Mouse (Mus musculus) small intestine, adult 2 months (tissue): ENCODE data around the gene Focad. TPM values are rescaled to one million over a fixed set of nuclear protein-coding genes. Genes with fewer than 3 reads are reported as not detected.

Experiments used
- H3K27ac ChIP-seq: fragments of 200-500 bp; 2 replicates; pipeline ENCODE4 v1.5.1; 2012; ENCODE audit warnings: low read depth, low read length, control low read depth, inconsistent platforms; ENCODE audit not compliant: insufficient read depth
- H3K27me3 ChIP-seq: fragments of 200-500 bp; 2 replicates; pipeline ENCODE4 v1.6.1; 2012; ENCODE audit warnings: mild to moderate bottlenecking, moderate library complexity, low read length, inconsistent platforms; ENCODE audit not compliant: control insufficient read depth, insufficient read depth
- H3K36me3 ChIP-seq: fragments of 200-500 bp; 2 replicates; pipeline ENCODE4 v1.6.1; 2012; ENCODE audit warnings: mild to moderate bottlenecking, low read length, control low read depth, inconsistent platforms; ENCODE audit not compliant: control insufficient read depth, insufficient read depth
- H3K4me1 ChIP-seq: fragments of 200-500 bp; 2 replicates; pipeline ENCODE4 v1.6.1; 2012; ENCODE audit warnings: low read length, inconsistent platforms, mixed read lengths; ENCODE audit not compliant: control insufficient read depth, insufficient read depth, insufficient read length
- H3K4me3 ChIP-seq: fragments of 200-500 bp; 2 replicates; pipeline ENCODE4 v1.5.1; 2012; ENCODE audit warnings: low read depth, mild to moderate bottlenecking, control low read depth, inconsistent platforms, low read length, moderate library complexity
- CTCF ChIP-seq: fragments of 200-500 bp; IDR thresholded peaks from 2 replicates; pipeline ENCODE4 v1.5.1; 2012; ENCODE audit warnings: low read depth, mild to moderate bottlenecking, control low read depth, inconsistent platforms, low read length, moderate library complexity, mixed read lengths; ENCODE audit not compliant: insufficient replicate concordance, insufficient read length; ENCODE audit errors: extremely low read depth
- POLR2A ChIP-seq: fragments of 200-500 bp; IDR thresholded peaks from 2 replicates; pipeline ENCODE4 v1.6.1; 2012; ENCODE audit warnings: low read depth, mild to moderate bottlenecking, control low read depth, inconsistent platforms, low read length, moderate library complexity
- WGBS: fragments of 180-500 bp; shearing (Covaris S2); methylation state at CpG from one replicate; pipeline ENCODE4 v1.1.7; 2018; 5-methylcytosine and 5-hydroxymethylcytosine counted together
- polyA plus RNA-seq: library from polyadenylated mRNA; depleted of rRNA; stranded (reverse); fragments of >200 nt; gene quantifications from 2 replicates; pipeline ENCODE4 v1.2.3, GENCODE M21; 2012; rRNA removed

Focad gene
- 2.2 TPM in 2 replicates for polyA plus RNA-seq

DNA sequence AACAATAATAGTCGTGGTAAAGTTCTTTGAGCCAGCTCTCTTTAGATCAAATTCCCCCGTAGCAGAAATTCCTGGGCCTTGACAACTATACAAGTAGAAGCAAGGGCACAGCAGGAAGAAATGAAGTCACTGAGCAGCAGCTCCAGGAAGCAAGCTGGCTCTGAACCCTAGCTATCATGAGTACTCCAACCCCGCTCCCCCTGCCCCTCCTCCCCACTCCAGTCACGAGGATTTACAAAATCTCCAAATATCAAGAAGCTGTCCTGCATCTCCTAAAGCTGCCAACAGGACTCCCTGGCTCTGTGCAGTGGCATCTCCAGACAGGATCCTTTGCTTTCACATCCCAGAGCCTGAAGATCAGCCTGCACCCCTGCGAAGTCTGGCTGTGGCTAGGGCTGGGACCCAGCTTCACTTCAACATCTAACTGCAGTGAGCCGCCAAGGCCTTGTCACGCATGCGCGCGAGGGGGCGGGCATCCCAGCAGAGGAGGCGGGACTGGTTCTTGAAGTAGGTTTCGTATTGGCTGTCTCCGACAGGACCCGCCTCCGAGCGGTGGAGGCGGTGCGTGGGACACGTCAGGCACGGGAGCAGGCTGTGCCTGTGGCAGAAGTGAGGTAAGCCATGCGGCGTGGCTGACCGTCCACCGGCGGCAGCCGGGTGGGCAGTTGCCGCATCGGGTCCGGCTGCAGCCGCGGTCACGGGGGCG lies at the start of gene Focad:
TSS of gene Focad (plus strand) at position 568 of the 706 bp plus-strand sequence.
- Histone ChIP-seq H3K27ac (peak within 1 kb of the TSS; percentile 14; the same call in 1 of the 2 replicates), H3K36me3 (no peaks in the 10 kb centered on the region), H3K27me3 (no peaks in the 10 kb centered on the region), H3K4me3 (peak within 1 kb of the TSS; percentile 81), H3K4me1 (no peaks in the 10 kb centered on the region)
- no peak for TF ChIP-seq CTCF
- TF ChIP-seq POLR2A = peak; percentile 95
- under 1% methylated on average over 34 of the region's 34 CpGs for WGBS

DNA sequence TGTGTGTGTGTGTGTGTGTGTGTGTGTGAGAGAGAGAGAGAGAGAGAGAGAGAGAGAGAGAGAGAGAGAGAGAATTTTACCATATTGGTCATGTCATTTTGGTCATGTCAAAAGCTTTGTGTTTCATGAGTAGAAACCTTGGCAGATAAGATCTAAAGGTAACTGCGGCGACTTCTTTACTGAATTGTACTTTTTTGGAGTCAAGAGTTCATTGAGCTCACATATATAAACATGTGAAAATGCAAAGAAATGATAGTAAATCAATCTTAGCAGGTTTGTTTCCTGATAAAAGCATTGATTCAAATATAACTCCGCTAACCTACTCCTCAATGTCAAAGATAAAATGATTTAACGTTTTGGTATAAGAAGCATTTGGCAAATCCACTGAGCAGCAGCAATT lies 49.3 kb upstream of the Focad start:
- Histone ChIP-seq H3K27ac (no peak overlapping the region), H3K4me3 (no peak overlapping the region), H3K36me3 (no peaks in the 10 kb centered on the region), H3K4me1 (no peaks in the 10 kb centered on the region), H3K27me3 (no peaks in the 10 kb centered on the region)
- no peak for TF ChIP-seq CTCF
- no peak for TF ChIP-seq POLR2A
- 72% methylated on average over 4 of the region's 4 CpGs for WGBS

DNA sequence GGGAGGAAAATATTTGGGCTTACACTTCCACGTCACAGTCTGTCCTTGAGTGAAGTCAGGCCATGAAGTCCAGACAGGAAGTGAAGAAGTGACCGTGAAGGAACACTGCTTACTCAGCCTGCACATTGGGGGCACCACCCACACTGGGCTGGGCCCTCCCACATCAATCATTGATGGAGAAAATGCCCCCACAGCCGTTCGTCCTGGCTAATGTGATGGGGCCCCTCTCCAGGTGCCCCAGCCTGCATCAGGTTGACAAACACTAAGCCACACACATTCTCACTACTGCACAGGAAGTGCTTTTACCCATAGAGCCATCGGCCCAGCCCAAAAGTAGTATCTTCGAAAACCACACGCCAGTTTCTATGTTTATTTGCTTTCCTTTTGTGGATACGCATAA lies 48.1 kb upstream of the Focad start:
- Histone ChIP-seq H3K27me3 (no peaks in the 10 kb centered on the region), H3K36me3 (no peaks in the 10 kb centered on the region), H3K27ac (no peak overlapping the region), H3K4me3 (no peak overlapping the region), H3K4me1 (no peaks in the 10 kb centered on the region)
- no peak for TF ChIP-seq CTCF
- no peak for TF ChIP-seq POLR2A
- 51% methylated on average over 8 of the region's 8 CpGs for WGBS

DNA sequence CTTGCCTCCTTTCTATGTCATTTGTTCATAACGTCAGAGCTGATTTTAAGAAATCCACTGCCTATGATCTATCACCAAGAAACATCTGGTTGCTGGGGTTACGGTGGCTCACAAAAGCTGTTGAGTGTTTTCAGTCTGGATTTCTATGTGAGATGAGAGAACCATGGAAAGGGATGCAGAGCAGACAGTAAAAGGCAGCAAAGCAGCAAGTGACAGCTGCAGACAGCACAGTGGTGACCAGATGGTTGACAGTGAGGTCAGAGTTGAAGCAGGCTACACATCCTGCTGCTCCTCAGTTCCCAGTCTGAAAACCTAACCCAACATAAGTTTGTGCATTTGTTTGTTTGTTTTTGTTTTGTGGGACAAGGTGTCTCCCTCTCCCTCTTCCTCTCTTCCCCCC lies 19.0 kb upstream of the Focad start:
- no peak for TF ChIP-seq POLR2A
- no peak for TF ChIP-seq CTCF
- Histone ChIP-seq H3K27ac (no peak overlapping the region), H3K4me1 (0 out of 2 replicates have a peak, but pooled peaks cover 2% of the 10 kb centered on the region), H3K36me3 (no peaks in the 10 kb centered on the region), H3K27me3 (no peaks in the 10 kb centered on the region), H3K4me3 (no peak overlapping the region)
- 69% methylated on average over 2 of the region's 2 CpGs for WGBS

DNA sequence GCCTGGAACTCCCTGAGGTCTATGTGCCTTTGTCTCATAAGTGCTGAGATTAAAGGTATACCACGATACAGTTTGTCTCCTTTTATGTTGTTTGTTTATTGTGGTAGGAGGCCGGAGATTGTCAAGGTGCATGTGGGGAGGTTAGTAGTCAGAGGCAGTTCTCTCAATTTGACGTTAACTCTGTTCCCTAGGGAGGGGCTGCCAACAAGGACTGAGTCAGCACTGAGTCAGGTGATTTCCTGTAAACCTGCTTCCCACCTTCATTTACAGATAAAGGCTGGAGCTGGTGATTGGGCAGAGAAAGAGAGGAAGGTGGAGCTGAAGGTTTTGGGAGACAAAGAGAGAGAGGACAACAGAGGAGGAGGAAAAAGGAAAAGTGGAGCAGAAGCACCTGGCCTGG lies 15.4 kb upstream of the Focad start:
- Histone ChIP-seq H3K4me3 (no peak overlapping the region), H3K4me1 (0 out of 2 replicates have a peak, but pooled peaks cover 2% of the 10 kb centered on the region), H3K27ac (no peak overlapping the region), H3K27me3 (no peaks in the 10 kb centered on the region), H3K36me3 (no peaks in the 10 kb centered on the region)
- 51% methylated on average over 3 of the region's 3 CpGs for WGBS
- TF ChIP-seq POLR2A (no peak), CTCF (no peak)

DNA sequence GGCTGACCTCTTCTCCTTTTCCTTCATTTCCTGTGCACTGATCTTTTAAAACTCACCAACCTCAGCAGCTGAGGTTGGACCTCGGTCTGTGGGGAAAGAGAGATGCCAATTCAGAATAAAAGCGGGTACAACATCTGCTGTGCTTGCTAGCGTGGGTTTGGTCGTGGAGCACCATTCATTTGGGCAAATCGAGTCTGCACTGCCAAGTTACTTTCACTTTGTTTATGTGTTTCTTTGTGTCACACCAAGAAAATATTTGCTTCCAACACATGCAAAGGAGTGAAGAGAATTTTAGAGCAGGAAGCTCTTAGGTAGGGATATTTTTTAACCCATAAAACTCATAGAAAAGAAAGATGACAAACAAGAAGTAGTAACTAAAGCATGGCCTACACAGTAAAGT lies 13.0 kb upstream of the Focad start:
- no peak overlapping the region for H3K27ac ChIP-seq
- H3K36me3 ChIP-seq = no peaks in the 10 kb centered on the region
- H3K27me3 ChIP-seq = no peaks in the 10 kb centered on the region
- 0 out of 2 replicates have a peak, but pooled peaks cover 2% of the 10 kb centered on the region for H3K4me1 ChIP-seq
- TF ChIP-seq CTCF = no peak
- TF ChIP-seq POLR2A = no peak
- WGBS = 55% methylated on average over 5 of the region's 5 CpGs
- H3K4me3 ChIP-seq = no peak overlapping the region

DNA sequence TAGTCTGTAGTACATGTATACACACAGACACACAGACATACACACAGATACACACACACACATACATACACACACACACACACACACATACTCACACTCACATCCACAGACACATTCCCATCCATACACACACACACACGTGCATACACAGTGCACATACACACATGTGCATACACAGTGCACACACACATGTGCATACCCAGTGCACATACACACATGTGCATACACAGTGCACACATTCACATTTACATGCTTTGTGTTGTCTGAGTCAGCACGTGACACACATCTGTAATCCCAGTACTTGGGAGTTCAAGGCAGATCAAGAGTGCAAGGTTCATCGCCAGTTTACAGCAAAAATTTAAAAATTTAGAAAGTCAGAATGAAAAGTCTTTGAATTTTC lies 12.5 kb upstream of the Focad start:
- H3K27ac ChIP-seq = no peak overlapping the region
- TF ChIP-seq POLR2A (no peak), CTCF (no peak)
- 0 out of 2 replicates have a peak, but pooled peaks cover 2% of the 10 kb centered on the region for H3K4me1 ChIP-seq
- no peaks in the 10 kb centered on the region for H3K36me3 ChIP-seq
- WGBS = 92% methylated on average over 3 of the region's 3 CpGs
- no peaks in the 10 kb centered on the region for H3K27me3 ChIP-seq
- H3K4me3 ChIP-seq = no peak overlapping the region
